Mouse (Mus musculus) limb, embryonic 14.5 days (tissue): Measurements from ENCODE around the gene Tub. TPM values are rescaled to one million over a fixed set of nuclear protein-coding genes. Genes with fewer than 3 reads are reported as not detected.

ENCODE experiments used
- ATAC-seq: fragments of 200-750 bp; cut with Nextera tagmentation; 2 replicates; pipeline ENCODE4 v1.8.0; 2017; ENCODE audit warnings: low read depth, moderate number of reproducible peaks, moderate TSS enrichment; ENCODE audit not compliant: low FRiP score
- DNase-seq: peaks from one replicate; pipeline ENCODE4 v3.0.0-alpha.2; 2015; ENCODE audit warnings: low spot score
- H3K27ac ChIP-seq: fragments of 300-500 bp; sonication (generic); replicated peaks from 2 replicates; pipeline ENCODE4 v1.5.1; 2014; ENCODE audit warnings: low read depth, mild to moderate bottlenecking, low read length, moderate library complexity, mixed read lengths
- H3K27me3 ChIP-seq: fragments of 300-500 bp; sonication (generic); 2 replicates; pipeline ENCODE4 v1.6.1; 2014; ENCODE audit warnings: low read length, mixed read lengths; ENCODE audit not compliant: control insufficient read depth, insufficient read depth
- H3K36me3 ChIP-seq: fragments of 300-500 bp; sonication (generic); 2 replicates; pipeline ENCODE4 v1.6.1; 2014; ENCODE audit warnings: mild to moderate bottlenecking, low read length, moderate library complexity, mixed read lengths; ENCODE audit not compliant: control insufficient read depth, insufficient read depth
- H3K4me1 ChIP-seq: fragments of 300-500 bp; sonication (generic); 2 replicates; pipeline ENCODE4 v1.6.1; 2014; ENCODE audit warnings: antibody characterized with exemption, low read length, mixed read lengths; ENCODE audit not compliant: control insufficient read depth, insufficient read depth
- H3K4me2 ChIP-seq: fragments of 300-500 bp; sonication (generic); replicated peaks from 2 replicates; pipeline ENCODE4 v1.6.1; 2014; ENCODE audit warnings: low read depth, mild to moderate bottlenecking, low read length, moderate library complexity; ENCODE audit not compliant: severe bottlenecking
- H3K4me3 ChIP-seq: fragments of 300-500 bp; sonication (generic); replicated peaks from 2 replicates; pipeline ENCODE4 v1.5.1; 2014; ENCODE audit warnings: low read length
- H3K9ac ChIP-seq: fragments of 300-500 bp; sonication (generic); 2 replicates; pipeline ENCODE4 v1.6.1; 2014; ENCODE audit warnings: mild to moderate bottlenecking, low read depth, low read length, moderate library complexity; ENCODE audit not compliant: severe bottlenecking
- H3K9me3 ChIP-seq: fragments of 300-500 bp; sonication (generic); 2 replicates; pipeline ENCODE4 v1.6.1; 2016; ENCODE audit warnings: low read length; ENCODE audit not compliant: control insufficient read depth
- POLR2A ChIP-seq: fragments of 200-500 bp; IDR thresholded peaks from 2 replicates; pipeline ENCODE4 v1.8.0; 2012; ENCODE audit warnings: inconsistent platforms, mild to moderate bottlenecking, moderate library complexity, borderline replicate concordance; ENCODE audit not compliant: insufficient read depth, insufficient read length; ENCODE audit errors: extremely low read depth
- WGBS: fragments of 180-500 bp; shearing (Covaris S2); extraction: QIAGEN DNeasy Blood & Tissue Kit; methylation state at CpG from one replicate; pipeline ENCODE4 v1.1.7; 2014; 5-methylcytosine and 5-hydroxymethylcytosine counted together
- polyA plus RNA-seq, 2 experiments: library from polyadenylated mRNA; depleted of rRNA in 1 of 2; stranded (reverse) in 1 of 2; unstranded in 1 of 2; fragments of >200 nt; fragmentation: Nextera tagmentation in 1 of 2; extraction: Ambion mirVana in 1 of 2; gene quantifications; 2 replicates each; pipeline versions ENCODE4 v1.2.1 to v1.2.3; 2012 to 2014

Tub gene
- polyA plus RNA-seq, 2 experiments = 4.0 to 14.1 TPM

DNA sequence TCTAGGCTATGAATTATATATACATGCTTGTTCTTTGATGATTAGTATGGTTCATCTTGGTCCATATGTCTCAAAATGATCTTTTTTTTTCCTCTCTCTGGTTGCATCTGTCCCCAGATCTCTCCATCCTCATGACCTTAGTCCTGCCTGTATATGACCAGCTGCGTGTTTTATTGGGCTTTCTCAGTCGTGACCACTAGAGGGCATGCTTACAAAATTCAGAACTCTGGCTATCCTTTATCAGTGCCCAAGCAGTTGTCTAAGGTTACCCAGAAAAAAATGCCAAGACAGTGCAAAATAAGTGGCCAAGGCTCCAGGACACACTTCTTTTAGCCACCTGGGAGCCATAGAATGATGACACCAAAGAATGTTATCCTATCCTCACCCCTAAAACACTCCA is 6.1 kb upstream of the Tub start:
- H3K36me3 ChIP-seq = peaks cover 57% of the 10 kb centered on the region
- H3K4me1 ChIP-seq = no peaks in the 10 kb centered on the region
- no peaks in the 10 kb centered on the region for H3K9me3 ChIP-seq
- no peak overlapping the region for H3K27ac ChIP-seq
- no peak for TF ChIP-seq POLR2A
- H3K4me2 ChIP-seq = no peak overlapping the region
- no peak overlapping the region for H3K9ac ChIP-seq
- no peaks in the 10 kb centered on the region for H3K27me3 ChIP-seq
- 8% methylated on average over 2 of the region's 2 CpGs for WGBS
- no peak overlapping the region for H3K4me3 ChIP-seq
- DNase-seq = no peak
- ATAC-seq = no peak

DNA sequence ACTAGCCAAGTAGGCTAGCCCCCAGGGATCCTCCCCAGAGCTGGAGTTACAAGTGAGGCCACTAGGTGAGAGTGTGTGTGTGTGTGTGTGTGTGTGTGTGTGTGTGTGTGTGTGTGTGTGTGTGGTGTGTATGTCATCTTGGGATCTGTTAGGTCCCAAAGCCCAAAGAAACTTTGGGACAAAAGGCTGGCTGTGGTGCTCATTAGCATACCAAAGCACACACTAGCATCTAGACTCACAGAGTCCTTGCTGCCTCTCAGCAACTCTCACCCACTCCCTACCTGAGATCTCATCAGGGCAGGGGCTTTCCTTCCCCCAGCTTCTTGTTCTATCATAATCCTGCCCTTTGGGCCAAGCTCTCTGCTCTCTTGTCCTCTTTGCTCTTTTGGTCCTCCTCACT is 1.5 kb upstream of the Tub start:
- Histone ChIP-seq H3K4me1 (no peaks in the 10 kb centered on the region), H3K4me2 (no peak overlapping the region), H3K27ac (no peak overlapping the region), H3K4me3 (no peak overlapping the region), H3K9me3 (no peaks in the 10 kb centered on the region), H3K36me3 (peaks cover 14% of the 10 kb centered on the region; the same call in 1 of the 2 replicates), H3K9ac (no peak overlapping the region), H3K27me3 (peaks cover 29% of the 10 kb centered on the region)
- no peak for ATAC-seq
- DNase-seq = no peak
- TF ChIP-seq POLR2A = no peak

DNA sequence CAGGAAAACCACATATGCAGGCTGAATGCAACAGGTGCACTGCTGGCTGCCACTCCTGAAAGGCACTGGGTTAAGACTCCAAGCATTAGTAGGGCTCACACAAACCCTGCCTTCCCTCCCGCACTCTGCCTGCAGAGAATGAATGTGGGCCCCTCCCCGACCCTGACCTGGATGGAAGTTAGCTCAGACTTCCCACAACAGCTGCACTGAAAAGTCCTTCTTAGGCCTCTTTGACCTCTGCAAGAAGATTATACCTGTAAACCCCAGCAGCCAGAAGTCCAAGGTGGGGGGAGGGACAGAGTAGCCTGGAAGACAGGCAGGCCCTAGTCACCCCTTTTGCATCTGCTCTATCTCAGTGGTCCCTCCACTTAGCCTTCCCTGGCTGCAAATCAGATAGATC is 837 bp upstream of the Tub start:
- H3K4me3 ChIP-seq = no peak overlapping the region
- H3K9me3 ChIP-seq = no peaks in the 10 kb centered on the region
- TF ChIP-seq POLR2A = no peak
- no peak for DNase-seq
- peaks cover 29% of the 10 kb centered on the region for H3K27me3 ChIP-seq
- H3K4me2 ChIP-seq = no peak overlapping the region
- no peak for ATAC-seq
- WGBS = 47% methylated on average over 2 of the region's 2 CpGs
- no peak overlapping the region for H3K9ac ChIP-seq
- H3K36me3 ChIP-seq = peaks cover 11% of the 10 kb centered on the region; the same call in 1 of the 2 replicates
- H3K27ac ChIP-seq = no peak overlapping the region
- no peaks in the 10 kb centered on the region for H3K4me1 ChIP-seq

DNA sequence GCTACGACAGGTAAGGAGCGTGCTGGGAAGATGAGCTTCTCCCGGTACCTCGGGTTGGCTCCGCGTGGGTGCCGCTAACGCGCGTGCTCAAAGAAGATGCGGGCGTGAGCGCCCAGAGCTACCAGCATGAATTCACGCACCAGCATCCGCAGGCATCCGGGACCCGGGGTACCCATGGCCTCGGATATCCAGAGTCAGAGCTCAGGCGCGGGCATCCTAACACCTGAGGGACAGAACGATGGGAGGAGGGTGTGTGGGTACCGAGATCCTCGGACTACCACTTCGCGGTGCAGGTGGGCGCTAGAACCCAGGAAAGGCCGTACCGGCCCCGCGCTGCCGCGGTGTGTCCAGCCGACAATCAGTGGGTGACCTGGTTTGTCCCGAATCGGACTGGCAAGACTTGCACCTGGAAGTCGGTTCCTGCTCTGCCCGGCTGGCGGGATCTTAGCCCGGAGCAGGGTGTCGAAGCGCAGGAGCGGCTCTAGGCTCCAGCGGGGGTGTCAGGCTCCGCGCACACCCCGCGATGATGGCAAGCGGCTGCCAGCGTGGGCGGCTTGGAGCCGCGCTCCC is 709 bp downstream of the Tub start:
- no peak for DNase-seq
- WGBS = under 1% methylated on average over 52 of the region's 52 CpGs
- H3K27me3 ChIP-seq = peaks cover 29% of the 10 kb centered on the region

DNA sequence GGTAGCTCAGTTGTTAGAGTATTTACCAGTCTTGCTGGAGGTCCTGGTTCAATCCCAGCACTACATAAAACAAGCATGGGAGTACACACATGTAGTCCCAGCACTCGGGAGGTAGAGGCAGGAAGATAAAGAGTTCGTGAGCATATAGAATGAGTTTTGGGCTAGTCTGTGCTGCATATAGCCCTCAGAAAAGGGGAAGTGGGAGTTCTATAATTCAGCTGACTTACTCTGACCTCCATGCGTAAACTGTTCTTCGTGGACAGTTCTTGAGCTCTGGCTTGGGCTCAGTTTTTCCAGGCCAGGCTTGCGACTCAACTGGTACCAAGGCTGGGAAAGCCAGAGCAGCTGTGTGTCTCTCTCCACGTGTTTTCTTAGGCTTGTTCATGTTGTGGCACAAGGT is 2.7 kb downstream of the Tub start:
- no peak for TF ChIP-seq POLR2A
- no peaks in the 10 kb centered on the region for H3K4me1 ChIP-seq
- no peaks in the 10 kb centered on the region for H3K9me3 ChIP-seq
- no peak overlapping the region for H3K4me3 ChIP-seq
- 86% methylated on average over 6 of the region's 6 CpGs for WGBS
- no peak overlapping the region for H3K9ac ChIP-seq
- H3K36me3 ChIP-seq = no peaks in the 10 kb centered on the region
- ATAC-seq = no peak
- H3K27ac ChIP-seq = no peak overlapping the region
- H3K27me3 ChIP-seq = peaks cover 29% of the 10 kb centered on the region
- no peak overlapping the region for H3K4me2 ChIP-seq
- DNase-seq = no peak

More for the DNA sequence above, 709 bp downstream of the Tub start:
- peak overlapping the region; percentile 90 for H3K4me2 ChIP-seq
- peak overlapping the region; percentile 52 for H3K9ac ChIP-seq
- no peak for TF ChIP-seq POLR2A
- no peaks in the 10 kb centered on the region for H3K4me1 ChIP-seq
- H3K4me3 ChIP-seq = peak overlapping the region; percentile 51
- H3K27ac ChIP-seq = no peak overlapping the region
- ATAC-seq = no peak
- H3K36me3 ChIP-seq = 0 out of 2 replicates have a peak, but pooled peaks cover under 1% of the 10 kb centered on the region
- H3K9me3 ChIP-seq = no peaks in the 10 kb centered on the region

DNA sequence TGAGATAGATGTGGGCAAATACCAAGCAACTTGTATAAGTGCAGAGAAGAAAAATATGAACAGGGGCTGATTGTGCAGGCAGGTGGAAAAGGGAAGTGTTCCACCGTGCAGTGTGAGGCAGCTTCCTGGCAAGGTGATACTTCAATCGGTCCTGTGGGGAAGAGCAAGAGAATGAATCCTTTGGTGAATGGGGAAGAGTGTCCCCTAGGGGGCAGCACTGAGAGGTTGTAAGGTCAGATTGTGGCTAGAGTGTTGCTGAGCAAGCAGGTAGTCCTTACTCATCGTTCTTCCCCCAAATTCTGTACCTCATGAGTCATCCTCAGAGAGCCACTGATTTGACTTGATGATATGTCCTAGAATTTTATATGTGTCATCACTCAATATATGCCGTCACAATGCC is 4.0 kb downstream of the Tub start:
- H3K4me2 ChIP-seq = no peak overlapping the region
- 64% methylated on average over 4 of the region's 4 CpGs for WGBS
- no peak overlapping the region for H3K27ac ChIP-seq
- no peaks in the 10 kb centered on the region for H3K36me3 ChIP-seq
- no peak for TF ChIP-seq POLR2A
- H3K4me1 ChIP-seq = no peaks in the 10 kb centered on the region
- no peak overlapping the region for H3K4me3 ChIP-seq
- H3K9ac ChIP-seq = no peak overlapping the region
- ATAC-seq (no peak), DNase-seq (no peak)
- peaks cover 29% of the 10 kb centered on the region for H3K27me3 ChIP-seq
- no peaks in the 10 kb centered on the region for H3K9me3 ChIP-seq
